Mouse (Mus musculus) heart, postnatal 0 days (tissue): ENCODE data around the gene Spcs3.

Source experiments
- CTCF ChIP-seq: IDR thresholded peaks from 2 replicates; pipeline ENCODE4 v1.5.1; 2016; ENCODE audit warnings: antibody characterized with exemption, control low read depth, low read depth
- EP300 ChIP-seq: IDR thresholded peaks from 2 replicates; pipeline ENCODE4 v1.6.1; 2016; ENCODE audit warnings: antibody characterized with exemption, low read depth

DNA sequence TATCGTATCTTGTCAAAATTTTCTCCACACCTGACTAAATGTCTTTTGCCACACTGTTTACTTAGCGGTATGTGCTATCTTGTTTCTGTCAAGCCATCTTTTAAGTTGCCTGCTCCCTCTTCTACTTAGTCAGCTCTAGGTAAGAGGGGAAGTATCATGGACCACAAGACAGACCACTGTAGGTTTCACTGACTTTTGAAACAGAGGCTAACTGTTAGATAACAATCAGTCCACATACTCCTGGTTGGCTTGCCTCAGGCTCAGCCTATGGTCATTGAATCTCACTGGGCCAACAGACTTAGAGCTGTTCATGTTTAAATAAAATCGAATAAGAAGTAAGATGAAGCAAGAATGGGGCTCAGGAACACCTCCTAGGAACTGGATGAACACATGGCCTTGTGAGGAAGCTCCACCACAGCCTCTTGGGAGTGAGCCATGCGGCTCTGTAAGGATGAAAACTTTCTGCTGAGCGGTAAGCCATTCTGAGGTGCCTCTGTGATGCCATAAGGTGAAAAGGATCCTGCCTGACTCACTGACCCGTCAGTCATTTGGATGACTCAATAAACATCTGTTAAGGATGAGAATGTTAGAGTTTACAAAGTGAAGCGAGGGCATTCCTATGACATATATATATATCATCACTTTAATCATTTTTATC, 35.9 kb upstream of the Spcs3 start:
- no peak for TF ChIP-seq CTCF
- no peak for TF ChIP-seq EP300
